Mouse (Mus musculus) midbrain, embryonic 10.5 days (tissue): ENCODE measurements around the gene Atp6v1a. TPM values are rescaled to one million over a fixed set of nuclear protein-coding genes. Genes with fewer than 3 reads are reported as not detected.

ENCODE experiments used
- DNase-seq: peaks from one replicate; pipeline ENCODE4 v3.0.0-alpha.2; 2017; ENCODE audit warnings: low spot score
- H3K27ac ChIP-seq: fragments of 300-500 bp; sonication (generic); replicated peaks from 2 replicates; pipeline ENCODE4 v1.5.1; 2016; ENCODE audit warnings: mild to moderate bottlenecking
- H3K27me3 ChIP-seq: fragments of 300-500 bp; sonication (generic); 2 replicates; pipeline ENCODE4 v1.6.1; 2016; ENCODE audit warnings: low read depth, mild to moderate bottlenecking; ENCODE audit not compliant: poor library complexity, severe bottlenecking
- H3K36me3 ChIP-seq: fragments of 300-500 bp; sonication (generic); 2 replicates; pipeline ENCODE4 v1.6.1; 2016; ENCODE audit warnings: mild to moderate bottlenecking, moderate library complexity
- H3K4me1 ChIP-seq: fragments of 300-500 bp; sonication (generic); 2 replicates; pipeline ENCODE4 v1.6.1; 2016
- H3K4me3 ChIP-seq: fragments of 300-500 bp; sonication (generic); 2 replicates; pipeline ENCODE4 v1.5.1; 2016; ENCODE audit warnings: mild to moderate bottlenecking, moderate library complexity
- H3K9me3 ChIP-seq: fragments of 300-500 bp; sonication (generic); replicated peaks from 2 replicates; pipeline ENCODE4 v1.6.1; 2016; ENCODE audit warnings: mild to moderate bottlenecking
- WGBS: fragments of 180-500 bp; shearing (Covaris S2); methylation state at CpG from one replicate; pipeline ENCODE4 v1.1.7; 2016; 5-methylcytosine and 5-hydroxymethylcytosine counted together
- polyA plus RNA-seq: library from polyadenylated mRNA; unstranded; fragments of >200 nt; fragmentation: Nextera tagmentation; extraction: Ambion mirVana; gene quantifications from 2 replicates; pipeline ENCODE4 v1.2.1, GENCODE M21; 2016

The Atp6v1a gene
- polyA plus RNA-seq, 1 experiment from 2014 or later: 43.3 TPM

DNA sequence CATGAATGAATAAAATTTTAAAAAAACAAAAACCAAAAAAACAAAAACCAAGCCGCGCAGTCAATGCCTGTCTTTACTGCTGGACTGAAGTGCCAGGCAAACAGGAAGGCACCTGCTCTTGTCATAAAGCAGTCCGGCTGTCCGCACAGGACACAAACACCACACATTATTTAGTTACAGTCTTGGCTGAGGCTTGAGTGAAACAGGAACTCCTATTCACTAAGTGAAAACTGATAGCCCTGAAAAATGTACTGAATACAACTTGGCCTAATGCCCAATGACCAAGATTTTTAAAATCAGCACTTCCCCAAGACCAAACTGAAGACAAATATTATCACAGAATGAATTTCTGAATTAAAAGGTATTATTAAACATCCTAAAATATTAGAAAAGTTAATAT, 13.1 kb downstream of the Atp6v1a start:
- no peaks in the 10 kb centered on the region for H3K27me3 ChIP-seq
- H3K9me3 ChIP-seq: no peaks in the 10 kb centered on the region
- no peaks in the 10 kb centered on the region for H3K4me1 ChIP-seq
- 95% methylated on average over 4 of the region's 4 CpGs for WGBS
- H3K36me3 ChIP-seq: no peaks in the 10 kb centered on the region
- no peak for DNase-seq
- H3K4me3 ChIP-seq: no peak overlapping the region
- H3K27ac ChIP-seq: no peak overlapping the region

- DNase-seq: no peak
- Histone ChIP-seq H3K27me3 (no peaks in the 10 kb centered on the region), H3K27ac (no peak overlapping the region), H3K36me3 (no peaks in the 10 kb centered on the region), H3K4me3 (no peak overlapping the region), H3K4me1 (no peaks in the 10 kb centered on the region), H3K9me3 (no peaks in the 10 kb centered on the region)
- 94% methylated on average over 2 of the region's 2 CpGs for WGBS
These were observed 14.1 kb downstream of the Atp6v1a start for GRCm38 (mm10) chr16:44125436-44125835.

GRCm38 (mm10) chr16:44124713-44125112, 14.8 kb downstream of the Atp6v1a start:
- 90% methylated on average over 1 of the region's 1 CpGs for WGBS
- H3K27ac ChIP-seq: no peak overlapping the region
- no peaks in the 10 kb centered on the region for H3K9me3 ChIP-seq
- H3K4me3 ChIP-seq: no peak overlapping the region
- DNase-seq: no peak
- no peaks in the 10 kb centered on the region for H3K36me3 ChIP-seq
- H3K27me3 ChIP-seq: no peaks in the 10 kb centered on the region
- no peaks in the 10 kb centered on the region for H3K4me1 ChIP-seq

DNA sequence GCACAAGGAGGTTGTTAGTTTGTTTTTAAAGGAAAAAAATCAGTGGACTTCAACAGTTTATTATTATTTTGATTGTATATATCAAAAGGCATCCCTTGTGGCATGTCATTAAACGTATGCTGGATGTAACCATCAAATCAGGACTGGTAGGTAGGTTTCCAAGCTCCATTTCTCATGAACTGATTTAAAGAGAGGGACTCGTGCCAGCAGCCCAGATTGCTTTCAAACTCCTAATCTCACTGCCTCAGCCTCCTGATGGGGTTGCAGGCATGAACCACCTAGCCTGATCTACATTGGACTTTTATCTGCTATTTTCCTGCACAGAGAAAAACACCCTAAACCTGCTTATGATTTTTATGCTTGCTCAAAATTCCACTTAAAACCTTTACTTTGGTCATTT, 15.7 kb downstream of the Atp6v1a start:
- H3K36me3 ChIP-seq: no peaks in the 10 kb centered on the region
- no peaks in the 10 kb centered on the region for H3K27me3 ChIP-seq
- H3K27ac ChIP-seq: no peak overlapping the region
- WGBS: 86% methylated on average over 2 of the region's 2 CpGs
- H3K4me3 ChIP-seq: no peak overlapping the region
- H3K4me1 ChIP-seq: no peaks in the 10 kb centered on the region
- no peak for DNase-seq
- no peaks in the 10 kb centered on the region for H3K9me3 ChIP-seq

DNA sequence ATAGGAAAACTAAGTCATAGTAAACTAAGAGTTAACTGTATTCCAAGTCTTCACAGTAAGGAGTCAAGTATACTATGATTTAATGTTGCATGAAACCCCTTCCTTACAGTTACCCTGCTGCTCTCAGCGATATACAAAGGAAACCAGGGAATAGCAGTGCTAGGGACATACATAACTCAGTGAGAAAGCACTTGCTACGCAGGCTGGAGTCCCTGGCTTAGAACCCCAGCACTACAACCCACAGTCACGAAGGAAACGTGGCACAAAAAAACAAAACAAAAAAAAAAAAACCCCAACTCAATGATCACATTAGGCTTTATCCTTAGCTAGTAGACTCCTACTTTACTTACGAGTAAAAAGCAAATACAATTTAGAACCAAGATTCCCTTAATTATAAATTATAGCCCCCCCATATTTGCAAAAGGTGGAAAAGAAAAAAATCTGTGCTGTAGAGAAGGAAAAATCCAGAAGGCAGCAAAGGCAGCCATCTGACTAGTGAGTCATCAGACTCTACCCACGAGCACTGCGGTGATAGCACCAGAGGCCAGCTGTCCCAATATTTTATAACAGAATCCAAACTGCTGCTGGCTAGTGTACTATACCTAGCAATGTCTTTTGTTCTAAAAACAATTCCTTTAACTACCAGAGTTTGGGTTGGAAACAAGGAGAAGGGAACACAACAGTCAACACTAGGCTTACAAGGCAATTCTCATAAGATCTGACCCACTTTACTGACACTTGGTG, 16.4 kb downstream of the Atp6v1a start:
- WGBS: 91% methylated on average over 7 of the region's 7 CpGs
- H3K27ac ChIP-seq: no peak overlapping the region
- 0 out of 2 replicates have a peak, but pooled peaks cover 2% of the 10 kb centered on the region for H3K36me3 ChIP-seq
- no peaks in the 10 kb centered on the region for H3K9me3 ChIP-seq
- no peak overlapping the region for H3K4me3 ChIP-seq
- no peaks in the 10 kb centered on the region for H3K4me1 ChIP-seq
- no peak for DNase-seq
- no peaks in the 10 kb centered on the region for H3K27me3 ChIP-seq

DNA sequence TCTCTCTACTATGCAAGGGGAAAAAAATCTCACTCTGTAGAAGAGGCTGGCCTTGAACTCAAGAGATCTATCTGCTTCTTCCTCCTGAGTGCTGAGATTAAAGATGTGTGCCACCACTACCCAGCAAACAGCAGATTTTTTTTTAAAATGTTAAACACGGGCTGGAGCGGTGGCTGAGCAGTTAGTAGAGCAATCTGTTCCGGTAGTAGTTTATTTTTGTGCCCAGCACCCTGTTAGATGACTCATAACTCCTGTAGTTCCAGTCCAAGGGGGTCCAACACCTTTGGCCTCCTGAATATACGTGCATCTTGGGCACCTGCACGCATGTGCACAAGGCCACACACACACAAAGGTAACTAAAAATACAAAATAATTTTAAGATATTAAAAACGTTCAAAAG, 16.9 kb downstream of the Atp6v1a start:
- Histone ChIP-seq H3K27ac (no peak overlapping the region), H3K36me3 (0 out of 2 replicates have a peak, but pooled peaks cover 2% of the 10 kb centered on the region), H3K4me3 (no peak overlapping the region), H3K9me3 (no peaks in the 10 kb centered on the region), H3K27me3 (no peaks in the 10 kb centered on the region), H3K4me1 (no peaks in the 10 kb centered on the region)
- WGBS: 91% methylated on average over 6 of the region's 6 CpGs
- DNase-seq: no peak

DNA sequence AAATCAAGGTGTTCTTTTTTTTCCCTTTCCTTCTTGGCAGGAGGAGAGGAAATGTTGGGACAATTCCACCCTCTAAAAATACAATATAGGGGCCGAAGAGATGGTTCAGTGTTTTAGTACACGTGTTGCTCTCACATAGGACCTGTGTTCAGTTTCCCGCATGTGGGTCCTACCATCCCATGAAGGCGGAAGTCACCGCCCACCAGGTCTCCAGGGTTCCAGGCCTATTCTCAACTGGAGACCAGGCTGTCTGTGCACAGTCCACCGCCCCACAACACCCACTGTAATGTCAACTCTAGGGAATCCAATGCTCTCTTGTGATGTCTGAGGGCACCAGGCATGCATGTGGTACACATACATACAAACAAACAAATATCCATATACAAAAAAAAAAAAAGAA, 17.4 kb downstream of the Atp6v1a start:
- no peaks in the 10 kb centered on the region for H3K27me3 ChIP-seq
- no peaks in the 10 kb centered on the region for H3K9me3 ChIP-seq
- H3K4me1 ChIP-seq: no peaks in the 10 kb centered on the region
- H3K27ac ChIP-seq: no peak overlapping the region
- DNase-seq: no peak
- 0 out of 2 replicates have a peak, but pooled peaks cover 2% of the 10 kb centered on the region for H3K36me3 ChIP-seq
- H3K4me3 ChIP-seq: no peak overlapping the region
- WGBS: 95% methylated on average over 6 of the region's 6 CpGs

- DNase-seq: no peak
- no peak overlapping the region for H3K4me3 ChIP-seq
- no peaks in the 10 kb centered on the region for H3K4me1 ChIP-seq
- no peaks in the 10 kb centered on the region for H3K9me3 ChIP-seq
- WGBS: 90% methylated on average over 7 of the region's 7 CpGs
- H3K36me3 ChIP-seq: peaks cover 11% of the 10 kb centered on the region
- no peaks in the 10 kb centered on the region for H3K27me3 ChIP-seq
- no peak overlapping the region for H3K27ac ChIP-seq
These were observed 19.6 kb downstream of the Atp6v1a start for GRCm38 (mm10) chr16:44119753-44120501.

- Histone ChIP-seq H3K27ac (no peak overlapping the region), H3K4me3 (no peak overlapping the region), H3K4me1 (no peaks in the 10 kb centered on the region), H3K36me3 (peaks cover 68% of the 10 kb centered on the region), H3K27me3 (no peaks in the 10 kb centered on the region), H3K9me3 (no peaks in the 10 kb centered on the region)
- WGBS: 95% methylated on average over 4 of the region's 4 CpGs
- no peak for DNase-seq
These were observed 30.5 kb downstream of the Atp6v1a start for GRCm38 (mm10) chr16:44109002-44109401.

DNA sequence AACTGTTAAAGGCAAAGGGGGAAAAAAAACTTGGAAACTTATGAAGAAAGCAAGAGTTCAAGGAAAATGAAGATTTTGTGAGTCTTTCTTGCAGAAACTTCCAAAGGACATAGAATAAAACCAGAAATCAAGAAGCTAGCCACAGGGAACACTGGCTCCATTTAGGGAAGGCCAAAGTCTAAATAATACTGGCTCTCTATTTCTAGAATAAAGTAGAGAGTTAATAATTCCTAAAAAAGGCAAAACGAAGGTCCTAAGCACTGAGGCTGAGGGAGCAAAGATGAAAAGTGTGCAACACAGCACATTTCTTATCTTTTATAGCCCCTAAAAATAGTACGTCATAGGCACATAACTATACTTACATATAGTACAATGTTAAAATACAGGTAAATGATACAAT, 34.3 kb downstream of the Atp6v1a start:
- no peak overlapping the region for H3K27ac ChIP-seq
- H3K27me3 ChIP-seq: no peaks in the 10 kb centered on the region
- H3K4me1 ChIP-seq: no peaks in the 10 kb centered on the region
- WGBS: 93% methylated on average over 2 of the region's 2 CpGs
- no peak for DNase-seq
- H3K36me3 ChIP-seq: peaks cover 82% of the 10 kb centered on the region
- no peak overlapping the region for H3K4me3 ChIP-seq
- H3K9me3 ChIP-seq: no peaks in the 10 kb centered on the region

DNA sequence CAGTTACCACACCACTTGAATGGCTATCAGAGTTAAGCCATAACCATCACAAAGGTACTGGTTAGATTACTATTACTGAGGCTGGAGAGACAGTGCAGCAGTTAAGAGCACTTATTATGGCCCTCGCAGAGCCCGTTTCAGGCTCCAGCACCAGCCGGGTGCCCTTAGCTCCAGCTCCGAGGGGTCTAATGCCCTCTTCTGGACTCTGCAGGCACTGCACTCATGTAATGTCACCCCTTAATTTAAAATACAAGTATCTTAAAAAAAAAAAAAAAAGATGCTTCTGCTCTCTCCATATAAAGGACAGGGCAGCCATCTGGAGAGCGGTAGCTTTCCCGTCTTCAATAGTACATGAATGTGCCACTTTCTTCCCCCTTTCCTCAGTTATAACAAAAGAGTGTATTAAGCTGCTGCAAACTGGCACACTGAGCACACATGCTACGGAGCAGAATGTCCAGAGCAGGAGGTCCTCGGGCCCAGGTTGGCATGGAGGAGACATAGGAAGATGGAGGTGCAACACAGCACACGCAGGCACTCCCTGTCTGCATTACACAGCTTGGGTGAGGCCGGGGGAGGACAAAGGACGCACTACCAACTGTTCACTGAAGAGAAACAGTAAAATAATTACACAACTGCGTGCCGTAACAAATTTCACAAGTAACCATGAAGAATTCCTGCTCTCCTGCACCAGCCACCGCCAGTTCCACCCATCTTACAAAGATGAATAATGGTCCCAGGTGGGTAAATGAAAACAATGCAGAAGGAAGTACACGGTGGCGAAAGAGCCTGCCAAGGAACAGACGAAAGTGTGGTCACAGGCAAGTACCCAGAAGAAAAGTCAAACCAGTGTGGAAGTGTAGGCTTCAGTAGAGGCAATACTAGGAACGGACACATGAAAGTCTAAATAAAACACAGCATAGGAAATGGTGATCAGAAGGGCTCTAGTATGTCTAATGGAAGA, 35.4 kb downstream of the Atp6v1a start:
- 92% methylated on average over 18 of the region's 18 CpGs for WGBS
- Histone ChIP-seq H3K4me1 (no peaks in the 10 kb centered on the region), H3K27me3 (no peaks in the 10 kb centered on the region), H3K27ac (no peak overlapping the region), H3K4me3 (no peak overlapping the region), H3K36me3 (peaks cover 83% of the 10 kb centered on the region), H3K9me3 (no peaks in the 10 kb centered on the region)
- DNase-seq: no peak

GRCm38 (mm10) chr16:44102925-44103324, 36.6 kb downstream of the Atp6v1a start:
- Histone ChIP-seq H3K27me3 (no peaks in the 10 kb centered on the region), H3K36me3 (peaks cover 83% of the 10 kb centered on the region), H3K9me3 (no peaks in the 10 kb centered on the region), H3K27ac (no peak overlapping the region), H3K4me3 (no peak overlapping the region), H3K4me1 (no peaks in the 10 kb centered on the region)
- no peak for DNase-seq
- WGBS: 95% methylated on average over 2 of the region's 2 CpGs
